Comparison of ENCODE assay signal across 16 mouse cellular contexts in genomic region chr2:33475961-33476360, GRCm38 (mm10). TPM values are rescaled to one million over a fixed set of nuclear protein-coding genes. Genes with fewer than 3 reads are reported as not detected.
DNase-seq lines count a peak whose midpoint lies in the region; ATAC-seq and TF ChIP-seq lines count a peak whose summit lies in the region.
"Had no signal": no experiment of that assay in that cellular context is flagged by ENCODE, and none has a peak within 500 bp of the region (broad histone marks: within the 10 kb centered on the region; RNA-seq: fewer than 3 reads in every experiment).

No protein-coding gene starts in this region.

- H3K4me3 ChIP-seq in hindbrain, postnatal 0 days (ENCODE audit: low read length): no peak overlapping the region
- H3K4me3 ChIP-seq in hindbrain, embryonic 13.5 days: no peak overlapping the region
- H3K4me3 ChIP-seq: midbrain, embryonic 13.5 days; neural tube, embryonic 15.5 days had no signal

- H3K9ac ChIP-seq in hindbrain, postnatal 0 days (replicated peaks; ENCODE audit: low read length): no peak overlapping the region
- no peak overlapping the region for H3K9ac ChIP-seq in hindbrain, embryonic 13.5 days
- H3K9ac ChIP-seq: midbrain, embryonic 13.5 days; neural tube, embryonic 15.5 days had no signal

- TF ChIP-seq CTCF in hindbrain, postnatal 0 days (IDR thresholded peaks at IDR 0.05; ENCODE audit: low read depth): no peak

- peak; percentile 80 for DNase-seq in hindbrain, postnatal 0 days (ENCODE audit: low spot score)
- peak; percentile 34 for DNase-seq in adipocyte (ENCODE audit: low spot score)
- peak; percentile 55 to 60 for DNase-seq in frontal cortex, postnatal 10 days (ENCODE audit: low spot score in 2 of 2)
- DNase-seq in right cerebral cortex, adult 2 months (ENCODE audit: low spot score in 2 of 2): peak; percentile 79 to 85
- no peak for DNase-seq in urinary bladder, postnatal 36 days (ENCODE audit: low spot score in 2 of 2)
- DNase-seq in gastrocnemius, adult 18-20 months (ENCODE audit: low spot score): no peak
- no peak for DNase-seq in thymus, postnatal 0 days (ENCODE audit: low spot score)
- DNase-seq: cerebellum, postnatal 25 days; heart, postnatal 36 days; spleen, adult 18-20 months; thymus, postnatal 14 days had no signal

- H3K9me3 ChIP-seq in hindbrain, postnatal 0 days (ENCODE audit: low read length): no peaks in the 10 kb centered on the region
- no peaks in the 10 kb centered on the region for H3K9me3 ChIP-seq in hindbrain, embryonic 13.5 days
- H3K9me3 ChIP-seq: midbrain, embryonic 13.5 days; neural tube, embryonic 15.5 days had no signal

- H3K4me1 ChIP-seq in hindbrain, postnatal 0 days (ENCODE audit: insufficient read depth, low read length): no peaks in the 10 kb centered on the region
- H3K4me1 ChIP-seq in hindbrain, embryonic 13.5 days (replicated peaks): 0 out of 2 replicates have a peak, but pooled peaks cover 4% of the 10 kb centered on the region
- H3K4me1 ChIP-seq: midbrain, embryonic 13.5 days had no signal

- H3K36me3 ChIP-seq in hindbrain, postnatal 0 days (ENCODE audit: insufficient read depth, low read length): no peaks in the 10 kb centered on the region
- no peaks in the 10 kb centered on the region for H3K36me3 ChIP-seq in hindbrain, embryonic 13.5 days
- H3K36me3 ChIP-seq: midbrain, embryonic 13.5 days; neural tube, embryonic 15.5 days had no signal

- ATAC-seq in hindbrain, postnatal 0 days: no peak
- no peak for ATAC-seq in hindbrain, embryonic 13.5 days (ENCODE audit: low FRiP score)
- ATAC-seq: CD4-positive, CD25-positive, alpha-beta regulatory T cell, adult 4 months; midbrain, embryonic 13.5 days had no signal

- no peak overlapping the region for H3K27ac ChIP-seq in hindbrain, postnatal 0 days
- H3K27ac ChIP-seq in hindbrain, embryonic 13.5 days: no peak overlapping the region
- H3K27ac ChIP-seq: kidney, postnatal 0 days; midbrain, embryonic 13.5 days; neural tube, embryonic 15.5 days had no signal

- H3K4me2 ChIP-seq in hindbrain, postnatal 0 days (ENCODE audit: low read depth, low read length): no peak overlapping the region
- H3K4me2 ChIP-seq in hindbrain, embryonic 13.5 days: no peak overlapping the region
- H3K4me2 ChIP-seq: midbrain, embryonic 13.5 days; neural tube, embryonic 15.5 days had no signal

- H3K27me3 ChIP-seq in hindbrain, postnatal 0 days (ENCODE audit: insufficient read depth, low read length): no peaks in the 10 kb centered on the region
- 0 out of 2 replicates have a peak, but pooled peaks cover 9% of the 10 kb centered on the region for H3K27me3 ChIP-seq in hindbrain, embryonic 13.5 days
- H3K27me3 ChIP-seq: midbrain, embryonic 13.5 days; neural tube, embryonic 15.5 days had no signal

RNA-seq across cellular contexts. Expression of gene Zbtb43, which starts 7.6 kb away (rescaled TPM):
- total RNA-seq in hindbrain, postnatal 0 days (2014; rRNA removed): 19.3 and 23.0 TPM in 2 replicates
- polyA plus RNA-seq in hindbrain, postnatal 0 days (2015; fragmentation: Nextera tagmentation; extraction: Ambion mirVana): 19.6 and 20.5 TPM in 2 replicates
- 27.7 and 28.2 TPM in 2 replicates for polyA plus RNA-seq in hindbrain, embryonic 13.5 days (2015; fragmentation: Nextera tagmentation; extraction: Ambion mirVana)
- total RNA-seq in gastrocnemius, adult 18-20 months (2021): 10 to 100 TPM; 10.3 to 12.7 TPM
- polyA plus RNA-seq in thymus, postnatal 0 days (2015; fragmentation: Nextera tagmentation; extraction: Ambion mirVana): 16.7 and 17.5 TPM in 2 replicates

RNA-seq across cellular contexts. Expression of gene Zbtb34, which starts 44.8 kb away (rescaled TPM):
- total RNA-seq in hindbrain, postnatal 0 days (2014; rRNA removed): 20.6 and 32.9 TPM in 2 replicates
- 2.8 and 3.1 TPM in 2 replicates for polyA plus RNA-seq in hindbrain, postnatal 0 days (2015; fragmentation: Nextera tagmentation; extraction: Ambion mirVana)
- polyA plus RNA-seq in hindbrain, embryonic 13.5 days (2015; fragmentation: Nextera tagmentation; extraction: Ambion mirVana): 7.2 and 9.2 TPM in 2 replicates
- total RNA-seq in gastrocnemius, adult 18-20 months (2021): 1 to 10 TPM; 2.9 to 3.0 TPM
- 3.3 and 3.7 TPM in 2 replicates for polyA plus RNA-seq in thymus, postnatal 0 days (2015; fragmentation: Nextera tagmentation; extraction: Ambion mirVana)

Comparison
In these comparisons a context has a peak if more than half of its experiments do, and no peak if none do; other contexts are left out.
1. DNase-seq: peak in hindbrain, postnatal 0 days (single experiment), adipocyte (single experiment), frontal cortex, postnatal 10 days (2 of 2) and right cerebral cortex, adult 2 months (2 of 2); none in urinary bladder, postnatal 36 days (0 of 2), gastrocnemius, adult 18-20 months (single experiment) and thymus, postnatal 0 days (single experiment).